Mouse (Mus musculus) liver, postnatal 0 days (tissue): ENCODE results near the gene Phf23.
A peak's percentile ranks its signal among the peaks of the same experiment; 100 is the strongest.

Experiments used
- CTCF ChIP-seq: sonication (generic); IDR thresholded peaks from 2 replicates; pipeline ENCODE4 v1.5.1; 2016; ENCODE audit warnings: antibody characterized with exemption, low read depth
- EP300 ChIP-seq: IDR thresholded peaks from 2 replicates; pipeline ENCODE4 v1.6.1; 2016; ENCODE audit warnings: antibody characterized with exemption, low read depth, mild to moderate bottlenecking

GRCm38 (mm10) chr11:69952274-69952673 is 43.3 kb upstream of the Phf23 start:
- TF ChIP-seq CTCF (peak; percentile 51), EP300 (no peak)
